Mouse (Mus musculus): ENCODE measurements around the gene Coro7. TPM values are rescaled to one million over a fixed set of nuclear protein-coding genes. Genes with fewer than 3 reads are reported as not detected.
A peak's percentile ranks its signal among the peaks of the same experiment; 100 is the strongest.
"Not testable (repeated sequence)": the region's sequence is repeated elsewhere in the genome, so short reads cannot be mapped to it uniquely, and the experiment has no call there.

Coro7 gene
- polyA plus RNA-seq, 1 experiment from 2014 or later = 24.0 TPM

DNA sequence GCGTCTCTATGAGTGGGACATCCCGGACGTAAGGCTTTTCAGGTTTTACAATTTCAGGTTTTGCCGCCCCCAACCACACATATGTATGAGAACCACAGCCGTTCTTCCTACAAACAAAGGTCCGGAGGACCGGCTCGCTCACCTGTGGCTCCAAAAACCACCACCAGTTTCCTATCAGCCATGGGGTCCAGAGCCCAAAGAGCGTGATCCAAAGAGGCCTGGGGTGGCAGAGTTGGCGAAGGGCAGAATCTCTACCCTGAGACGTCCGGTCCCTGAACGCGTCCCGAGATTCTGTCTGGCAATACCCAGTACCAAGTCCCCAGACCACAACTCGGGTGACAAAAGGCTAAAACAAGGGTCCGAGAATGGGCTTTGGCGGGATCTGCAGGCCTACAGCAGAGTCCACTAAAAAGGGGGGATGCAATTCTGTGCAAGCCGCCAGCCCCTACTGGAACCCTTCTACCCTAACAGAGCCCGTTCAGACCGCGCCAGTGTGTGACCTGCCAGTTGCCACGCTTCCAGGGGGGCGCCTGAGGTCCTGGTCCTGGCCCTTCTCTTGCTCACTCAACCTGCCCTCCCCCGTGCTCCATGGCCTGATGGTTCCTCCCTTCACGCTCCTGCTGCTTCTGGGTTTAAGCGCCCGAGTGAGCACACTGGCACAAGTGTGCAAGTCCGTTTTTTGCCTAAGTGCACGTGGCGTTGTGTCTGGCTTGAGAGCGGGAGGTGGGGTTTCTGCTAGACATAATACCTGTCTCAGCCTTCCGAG lies 39.4 kb upstream of the Coro7 start, which contains the start of gene Nmral1:
Nmral1 (minus strand) TSS at position 604 of the 766 bp plus-strand sequence.
- whole genome bisulfite sequencing = 8% methylated on average over 33 of the region's 33 CpGs
- Histone ChIP-seq H3K36me3 (ENCODE audit: insufficient read depth, low read length) (peaks cover 21% of the 10 kb centered on the region), H3K9me3 (ENCODE audit: low read length) (no peaks in the 10 kb centered on the region), H3K27me3 (ENCODE audit: insufficient read depth, low read length) (no peaks in the 10 kb centered on the region), H3K27ac (ENCODE audit: low read length) (peak within 1 kb of the TSS; percentile 84), H3K4me3 (ENCODE audit: low read length) (peak within 1 kb of the TSS; percentile 80), H3K4me1 (ENCODE audit: insufficient read depth, low read length) (peaks cover 10% of the 10 kb centered on the region), H3K4me2 (replicated peaks; ENCODE audit: low read depth, low read length) (peak within 1 kb of the TSS; percentile 70), H3K9ac (replicated peaks; ENCODE audit: low read length) (peak within 1 kb of the TSS; percentile 84)
- ATAC-seq (ENCODE audit: low FRiP score, low TSS enrichment) = peak; percentile 93

DNA sequence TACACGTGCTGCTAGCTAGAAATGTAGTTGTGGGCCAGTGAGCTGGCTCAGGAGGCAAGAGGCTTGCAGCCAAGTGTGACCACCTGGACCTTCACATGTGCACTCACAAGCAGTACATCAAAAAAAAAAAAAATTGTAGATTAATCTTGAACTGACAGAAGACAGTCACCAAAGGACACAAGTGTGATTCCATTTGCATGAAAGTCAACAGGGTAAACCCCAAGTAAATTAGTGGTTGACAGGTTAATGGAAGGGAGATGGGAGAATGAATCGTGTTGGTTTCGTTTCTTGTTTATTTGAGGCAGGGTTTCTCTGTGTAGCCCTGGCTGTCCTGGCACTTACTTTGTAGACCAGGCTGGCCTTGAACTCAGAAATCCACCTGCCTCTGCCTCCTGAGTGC lies 38.3 kb upstream of the Coro7 start:
- Histone ChIP-seq H3K4me1 (ENCODE audit: insufficient read depth, low read length) (peaks cover 10% of the 10 kb centered on the region), H3K27me3 (ENCODE audit: insufficient read depth, low read length) (no peaks in the 10 kb centered on the region), H3K4me2 (replicated peaks; ENCODE audit: low read depth, low read length) (peak overlapping the region; percentile 70), H3K4me3 (ENCODE audit: low read length) (peak overlapping the region; percentile 80), H3K36me3 (ENCODE audit: insufficient read depth, low read length) (peaks cover 28% of the 10 kb centered on the region), H3K27ac (ENCODE audit: low read length) (no peak overlapping the region), H3K9ac (replicated peaks; ENCODE audit: low read length) (peak overlapping the region; percentile 84), H3K9me3 (ENCODE audit: low read length) (no peaks in the 10 kb centered on the region)
- 33% methylated on average over 3 of the region's 3 CpGs for WGBS
- ATAC-seq (ENCODE audit: low FRiP score, low TSS enrichment) = no peak

DNA sequence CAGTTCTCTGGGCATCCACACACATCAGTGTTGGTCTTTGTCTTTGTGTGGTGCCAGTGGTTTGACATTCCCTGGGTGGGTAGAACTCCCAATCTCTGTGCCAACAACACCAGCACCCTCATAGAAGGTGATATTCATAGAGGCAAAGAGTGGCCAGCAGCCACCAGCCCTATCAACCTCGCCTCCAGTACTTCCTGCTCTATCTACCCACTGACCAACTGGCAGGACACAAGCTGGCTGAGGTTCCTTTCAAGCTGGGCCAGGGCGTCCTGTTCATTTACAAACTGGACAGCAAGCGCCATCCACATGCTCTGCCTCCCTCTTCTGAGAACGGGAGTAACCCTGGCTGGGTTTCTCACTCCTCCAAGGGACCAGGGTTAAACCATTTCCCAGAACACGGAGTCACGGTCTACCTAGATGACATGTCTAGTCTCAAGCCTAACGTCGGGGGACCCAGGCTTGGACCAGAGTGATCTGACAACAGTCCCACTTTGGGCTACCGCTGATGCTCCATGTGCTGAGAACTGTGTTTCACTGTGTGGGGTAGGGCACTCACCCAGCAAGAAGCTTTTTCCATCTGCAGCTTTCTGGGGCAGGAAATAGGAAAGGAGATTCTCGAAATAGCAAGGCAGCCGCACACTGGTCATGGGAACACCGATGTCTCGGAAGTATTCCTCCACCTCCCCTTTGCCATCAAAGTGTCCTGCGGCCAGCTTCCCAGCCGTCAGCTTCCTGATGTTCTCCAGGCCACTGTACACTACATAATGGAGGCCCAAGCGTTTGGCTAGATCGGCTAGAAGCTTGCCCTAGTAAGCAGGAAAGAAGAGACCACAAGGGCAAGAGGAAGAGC lies 34.5 kb upstream of the Coro7 start:
- no peaks in the 10 kb centered on the region for H3K9me3 ChIP-seq (ENCODE audit: low read length)
- H3K36me3 ChIP-seq (ENCODE audit: insufficient read depth, low read length) = peaks cover 50% of the 10 kb centered on the region
- no peaks in the 10 kb centered on the region for H3K27me3 ChIP-seq (ENCODE audit: insufficient read depth, low read length)
- no peak overlapping the region for H3K4me3 ChIP-seq (ENCODE audit: low read length)
- WGBS = 88% methylated on average over 17 of the region's 17 CpGs
- H3K27ac ChIP-seq (ENCODE audit: low read length) = no peak overlapping the region
- ATAC-seq (ENCODE audit: low FRiP score, low TSS enrichment) = no peak
- H3K4me1 ChIP-seq (ENCODE audit: insufficient read depth, low read length) = peaks cover 7% of the 10 kb centered on the region
- H3K4me2 ChIP-seq (replicated peaks; ENCODE audit: low read depth, low read length) = no peak overlapping the region
- no peak overlapping the region for H3K9ac ChIP-seq (replicated peaks; ENCODE audit: low read length)

DNA sequence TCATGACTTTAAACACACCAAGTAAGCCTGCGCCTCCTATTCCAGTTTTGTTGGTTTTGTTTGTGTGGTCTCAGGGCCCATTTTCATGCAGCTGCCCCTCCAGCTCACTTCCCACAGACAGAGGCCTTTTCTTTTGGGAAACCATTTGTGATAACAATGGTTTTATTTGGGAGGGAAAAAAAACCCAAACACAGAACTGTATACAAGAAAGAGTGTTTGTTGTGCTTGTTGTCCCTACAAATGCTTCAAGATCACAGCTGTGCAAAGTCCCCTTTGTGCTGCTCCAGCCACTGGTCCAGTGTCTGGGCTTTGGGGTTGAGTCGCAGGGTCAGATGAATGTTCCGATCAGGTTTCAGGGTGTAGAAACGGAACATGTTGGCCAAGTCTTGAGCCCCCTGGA lies 31.6 kb upstream of the Coro7 start:
- Histone ChIP-seq H3K4me1 (ENCODE audit: insufficient read depth, low read length) (no peaks in the 10 kb centered on the region), H3K4me3 (ENCODE audit: low read length) (no peak overlapping the region), H3K27ac (ENCODE audit: low read length) (no peak overlapping the region), H3K36me3 (ENCODE audit: insufficient read depth, low read length) (peaks cover 75% of the 10 kb centered on the region), H3K4me2 (replicated peaks; ENCODE audit: low read depth, low read length) (no peak overlapping the region), H3K9ac (replicated peaks; ENCODE audit: low read length) (no peak overlapping the region), H3K27me3 (ENCODE audit: insufficient read depth, low read length) (no peaks in the 10 kb centered on the region), H3K9me3 (ENCODE audit: low read length) (no peaks in the 10 kb centered on the region)
- no peak for ATAC-seq (ENCODE audit: low FRiP score, low TSS enrichment)
- 91% methylated on average over 4 of the region's 4 CpGs for WGBS

DNA sequence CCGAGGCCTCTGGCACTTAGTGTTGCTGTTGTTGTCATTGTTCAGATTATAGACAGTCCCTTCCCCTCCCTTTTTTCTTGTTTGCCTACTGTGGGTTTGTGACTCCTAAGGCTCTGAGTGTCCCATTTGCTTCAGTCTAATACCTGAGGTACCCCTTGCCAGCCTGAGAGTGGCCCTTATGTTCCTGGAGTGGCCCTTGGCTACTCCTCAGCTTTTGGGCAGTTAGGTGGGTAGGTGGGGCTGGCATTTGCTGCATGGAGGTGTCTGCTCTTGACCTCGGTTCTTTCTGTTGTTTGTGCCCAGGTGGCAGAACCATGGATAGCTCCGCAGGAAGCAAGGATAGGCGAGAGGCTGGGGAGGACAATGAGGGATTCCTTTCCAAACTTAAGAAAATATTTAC lies 26.0 kb upstream of the Coro7 start:
- H3K27ac ChIP-seq (ENCODE audit: low read length) = no peak overlapping the region
- H3K36me3 ChIP-seq (ENCODE audit: insufficient read depth, low read length) = peaks cover 76% of the 10 kb centered on the region
- H3K9ac ChIP-seq (replicated peaks; ENCODE audit: low read length) = no peak overlapping the region
- WGBS = 55% methylated on average over 4 of the region's 4 CpGs
- no peak for ATAC-seq (ENCODE audit: low FRiP score, low TSS enrichment)
- no peaks in the 10 kb centered on the region for H3K27me3 ChIP-seq (ENCODE audit: insufficient read depth, low read length)
- H3K4me3 ChIP-seq (ENCODE audit: low read length) = no peak overlapping the region
- H3K4me1 ChIP-seq (ENCODE audit: insufficient read depth, low read length) = no peaks in the 10 kb centered on the region
- no peak overlapping the region for H3K4me2 ChIP-seq (replicated peaks; ENCODE audit: low read depth, low read length)
- no peaks in the 10 kb centered on the region for H3K9me3 ChIP-seq (ENCODE audit: low read length)

DNA sequence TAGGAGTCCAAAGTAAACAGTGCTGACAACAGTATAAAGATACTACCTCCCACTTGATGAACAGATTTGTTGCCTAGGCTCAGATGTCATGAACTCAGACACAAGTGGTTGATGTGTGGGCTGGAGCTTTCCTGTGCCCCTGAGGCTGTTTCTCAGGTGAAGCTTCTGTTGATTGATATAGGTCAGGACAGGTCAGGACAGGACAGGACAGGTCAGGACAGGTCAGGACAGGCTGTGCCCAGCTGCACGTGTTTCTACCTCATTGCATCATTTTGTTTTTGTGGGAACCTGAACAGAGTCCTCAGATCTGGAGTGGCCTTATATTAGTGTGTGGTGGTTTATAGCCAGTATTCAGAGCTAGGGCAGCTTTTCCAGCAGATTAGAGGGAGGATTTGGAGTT lies 23.1 kb upstream of the Coro7 start:
- H3K9me3 ChIP-seq (ENCODE audit: low read length) = no peaks in the 10 kb centered on the region
- H3K27me3 ChIP-seq (ENCODE audit: insufficient read depth, low read length) = no peaks in the 10 kb centered on the region
- no peak for ATAC-seq (ENCODE audit: low FRiP score, low TSS enrichment)
- no peak overlapping the region for H3K9ac ChIP-seq (replicated peaks; ENCODE audit: low read length)
- no peak overlapping the region for H3K4me3 ChIP-seq (ENCODE audit: low read length)
- H3K4me2 ChIP-seq (replicated peaks; ENCODE audit: low read depth, low read length) = no peak overlapping the region
- H3K27ac ChIP-seq (ENCODE audit: low read length) = no peak overlapping the region
- no peaks in the 10 kb centered on the region for H3K4me1 ChIP-seq (ENCODE audit: insufficient read depth, low read length)
- peaks cover 84% of the 10 kb centered on the region for H3K36me3 ChIP-seq (ENCODE audit: insufficient read depth, low read length)
- WGBS = 35% methylated on average over 1 of the region's 1 CpGs

DNA sequence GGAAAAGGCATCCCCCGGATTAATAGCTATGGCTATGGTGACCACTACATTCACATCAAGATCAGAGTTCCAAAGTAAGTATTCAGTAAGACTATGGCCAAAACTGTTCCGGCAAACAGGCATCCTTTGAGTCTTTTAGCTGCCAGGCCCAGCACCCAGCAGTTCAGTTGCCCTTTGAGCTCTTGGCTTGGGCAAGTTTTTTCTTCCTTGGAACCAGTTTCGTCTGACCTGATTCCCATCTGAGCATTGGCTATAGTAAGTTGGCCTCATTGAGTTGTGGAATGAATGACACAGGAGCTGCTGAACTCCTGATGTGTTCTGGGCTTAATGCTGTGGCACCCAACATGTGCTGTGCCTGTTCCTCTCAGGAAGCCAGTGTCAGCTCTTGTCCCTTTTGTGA lies 21.6 kb upstream of the Coro7 start:
- no peak overlapping the region for H3K27ac ChIP-seq (ENCODE audit: low read length)
- H3K4me1 ChIP-seq (ENCODE audit: insufficient read depth, low read length) = no peaks in the 10 kb centered on the region
- H3K4me2 ChIP-seq (replicated peaks; ENCODE audit: low read depth, low read length) = no peak overlapping the region
- H3K9me3 ChIP-seq (ENCODE audit: low read length) = no peaks in the 10 kb centered on the region
- ATAC-seq (ENCODE audit: low FRiP score, low TSS enrichment) = no peak
- no peaks in the 10 kb centered on the region for H3K27me3 ChIP-seq (ENCODE audit: insufficient read depth, low read length)
- H3K36me3 ChIP-seq (ENCODE audit: insufficient read depth, low read length) = peaks cover 82% of the 10 kb centered on the region
- WGBS = 93% methylated on average over 3 of the region's 3 CpGs
- no peak overlapping the region for H3K9ac ChIP-seq (replicated peaks; ENCODE audit: low read length)
- H3K4me3 ChIP-seq (ENCODE audit: low read length) = no peak overlapping the region

DNA sequence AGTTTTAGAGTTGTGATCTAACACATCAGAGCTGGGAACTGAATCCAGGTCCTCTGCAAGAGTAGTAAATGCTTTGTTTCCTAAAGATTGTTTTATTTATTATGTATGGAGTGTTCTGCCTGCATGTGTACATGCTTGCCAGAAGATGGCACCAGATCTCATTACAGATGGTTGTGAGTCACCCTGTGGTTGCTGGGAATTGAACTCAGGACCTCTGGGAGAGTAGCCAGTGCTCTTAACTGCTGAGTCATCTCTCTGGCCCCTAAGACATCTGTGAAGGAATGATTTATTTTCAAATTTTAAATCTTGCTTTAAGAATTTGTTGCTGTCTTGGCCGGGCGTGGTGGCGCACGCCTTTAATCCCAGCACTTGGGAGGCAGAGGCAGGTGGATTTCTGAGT lies 9.8 kb upstream of the Coro7 start:
- H3K9me3 ChIP-seq (ENCODE audit: low read length); H3K9ac ChIP-seq (replicated peaks; ENCODE audit: low read length); H3K4me1 ChIP-seq (ENCODE audit: insufficient read depth, low read length); H3K4me2 ChIP-seq (replicated peaks; ENCODE audit: low read depth, low read length); H3K4me3 ChIP-seq (ENCODE audit: low read length); H3K27ac ChIP-seq (ENCODE audit: low read length); H3K27me3 ChIP-seq (ENCODE audit: insufficient read depth, low read length); ATAC-seq (ENCODE audit: low FRiP score, low TSS enrichment): not testable (repeated sequence)
- peaks cover 58% of the 10 kb centered on the region for H3K36me3 ChIP-seq (ENCODE audit: insufficient read depth, low read length)
- WGBS = 97% methylated on average over 4 of the region's 4 CpGs

DNA sequence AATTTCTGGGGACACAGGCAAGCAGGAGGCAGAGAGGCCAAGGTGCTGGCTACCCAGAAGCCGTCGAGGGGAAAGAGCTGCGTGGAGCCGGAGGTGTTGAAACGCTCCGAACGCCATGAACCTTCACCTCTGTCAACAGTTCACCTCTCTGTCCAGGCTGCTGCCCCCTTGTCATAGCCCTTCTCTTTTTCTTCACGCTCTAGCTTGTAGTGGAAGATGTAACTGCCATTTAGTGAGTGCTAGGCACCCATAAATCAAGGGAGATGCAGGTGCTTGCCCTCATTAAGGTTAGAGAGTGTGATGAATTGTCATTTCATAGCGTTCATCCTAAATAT lies 4.8 kb upstream of the Coro7 start:
- Histone ChIP-seq H3K4me1 (ENCODE audit: insufficient read depth, low read length) (peaks cover 12% of the 10 kb centered on the region), H3K9ac (replicated peaks; ENCODE audit: low read length) (peak overlapping the region; percentile 93), H3K9me3 (ENCODE audit: low read length) (no peaks in the 10 kb centered on the region), H3K27ac (ENCODE audit: low read length) (no peak overlapping the region), H3K4me2 (replicated peaks; ENCODE audit: low read depth, low read length) (peak overlapping the region; percentile 95), H3K36me3 (ENCODE audit: insufficient read depth, low read length) (peaks cover 20% of the 10 kb centered on the region), H3K27me3 (ENCODE audit: insufficient read depth, low read length) (no peaks in the 10 kb centered on the region), H3K4me3 (ENCODE audit: low read length) (peak overlapping the region; percentile 93)
- under 1% methylated on average over 9 of the region's 9 CpGs for WGBS
- no peak for ATAC-seq (ENCODE audit: low FRiP score, low TSS enrichment)
